Mouse (Mus musculus) kidney, embryonic 14.5 days (tissue): ENCODE results near the gene Saxo1. TPM values are rescaled to one million over a fixed set of nuclear protein-coding genes. Genes with fewer than 3 reads are reported as not detected.

Experiments
- ATAC-seq: fragments of 200-750 bp; cut with Nextera tagmentation; 2 replicates; pipeline ENCODE4 v1.8.0; 2017; ENCODE audit warnings: moderate number of reproducible peaks, mild to moderate bottlenecking, moderate TSS enrichment, moderate library complexity; ENCODE audit not compliant: low FRiP score, low TSS enrichment
- H3K27ac ChIP-seq: fragments of 300-500 bp; sonication (generic); 2 replicates; pipeline ENCODE4 v1.5.1; 2014; ENCODE audit warnings: low read depth, mild to moderate bottlenecking, low read length, moderate library complexity, mixed read lengths
- H3K27me3 ChIP-seq: fragments of 300-500 bp; sonication (generic); 2 replicates; pipeline ENCODE4 v1.6.1; 2014; ENCODE audit warnings: mild to moderate bottlenecking, low read length; ENCODE audit not compliant: control insufficient read depth, insufficient read depth
- H3K36me3 ChIP-seq: fragments of 300-500 bp; sonication (generic); 2 replicates; pipeline ENCODE4 v1.6.1; 2014; ENCODE audit warnings: low read length, mixed read lengths; ENCODE audit not compliant: control insufficient read depth, insufficient read depth
- H3K4me1 ChIP-seq: fragments of 300-500 bp; sonication (generic); 2 replicates; pipeline ENCODE4 v1.6.1; 2014; ENCODE audit warnings: low read length, mixed read lengths; ENCODE audit not compliant: control insufficient read depth, insufficient read depth
- H3K4me2 ChIP-seq: fragments of 300-500 bp; sonication (generic); replicated peaks from 2 replicates; pipeline ENCODE4 v1.6.1; 2014; ENCODE audit warnings: low read depth, mild to moderate bottlenecking, low read length
- H3K4me3 ChIP-seq: fragments of 300-500 bp; sonication (generic); 2 replicates; pipeline ENCODE4 v1.5.1; 2014; ENCODE audit warnings: mild to moderate bottlenecking, low read length
- H3K9ac ChIP-seq: fragments of 300-500 bp; sonication (generic); 2 replicates; pipeline ENCODE4 v1.6.1; 2014; ENCODE audit warnings: low read depth, mild to moderate bottlenecking, low read length, moderate library complexity
- H3K9me3 ChIP-seq: fragments of 300-500 bp; sonication (generic); 2 replicates; pipeline ENCODE4 v1.6.1; 2016; ENCODE audit warnings: low read length; ENCODE audit not compliant: control insufficient read depth
- WGBS: fragments of 180-500 bp; shearing (Covaris S2); extraction: QIAGEN DNeasy Blood & Tissue Kit; methylation state at CpG from one replicate; pipeline ENCODE4 v1.1.7; 2014; 5-methylcytosine and 5-hydroxymethylcytosine counted together
- polyA plus RNA-seq: library from polyadenylated mRNA; unstranded; fragments of >200 nt; fragmentation: Nextera tagmentation; extraction: Ambion mirVana; gene quantifications from 2 replicates; pipeline ENCODE4 v1.2.1, GENCODE M21; 2014

Saxo1 gene
- polyA plus RNA-seq, 1 experiment from 2014 or later, result 0.12 TPM

- H3K4me3 ChIP-seq, result no peak overlapping the region
- no peaks in the 10 kb centered on the region for H3K27me3 ChIP-seq
- no peak overlapping the region for H3K4me2 ChIP-seq
- H3K27ac ChIP-seq, result no peak overlapping the region
- no peaks in the 10 kb centered on the region for H3K9me3 ChIP-seq
- 56% methylated on average over 4 of the region's 4 CpGs for WGBS
- no peak overlapping the region for H3K9ac ChIP-seq
- H3K4me1 ChIP-seq, result peaks cover 6% of the 10 kb centered on the region; the same call in 1 of the 2 replicates
- H3K36me3 ChIP-seq, result no peaks in the 10 kb centered on the region
- no peak for ATAC-seq
Observed at GRCm38 (mm10) chr4:86537972-86538371, 20.2 kb downstream of the Saxo1 start.

DNA sequence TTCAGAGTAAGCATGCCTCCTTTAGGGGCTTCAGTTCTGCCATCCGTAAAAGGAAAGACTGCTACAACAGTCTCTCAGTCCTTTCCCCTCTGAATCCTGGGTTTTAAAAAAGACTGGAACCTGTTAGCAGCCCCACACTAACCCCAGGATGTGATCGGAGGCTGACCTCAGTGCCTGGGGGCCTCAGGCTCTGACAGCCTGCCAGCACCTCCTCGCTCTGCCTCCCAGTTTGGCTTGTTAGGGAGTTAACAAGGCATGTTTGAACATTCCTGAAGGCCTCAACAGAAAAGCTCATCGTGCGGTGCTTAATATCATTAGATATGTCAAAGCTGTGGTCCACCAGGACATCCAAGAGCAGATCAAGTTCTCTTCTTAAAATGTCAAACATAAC, 24.0 kb downstream of the Saxo1 start:
- Histone ChIP-seq H3K4me1 (peaks cover 6% of the 10 kb centered on the region; the same call in 1 of the 2 replicates), H3K27me3 (no peaks in the 10 kb centered on the region), H3K36me3 (no peaks in the 10 kb centered on the region), H3K9ac (no peak overlapping the region), H3K4me2 (no peak overlapping the region), H3K4me3 (no peak overlapping the region), H3K9me3 (no peaks in the 10 kb centered on the region), H3K27ac (no peak overlapping the region)
- ATAC-seq, result no peak
- 33% methylated on average over 5 of the region's 5 CpGs for WGBS

GRCm38 (mm10) chr4:86533406-86534090, 24.6 kb downstream of the Saxo1 start:
- Histone ChIP-seq H3K36me3 (no peaks in the 10 kb centered on the region), H3K27ac (no peak overlapping the region), H3K27me3 (no peaks in the 10 kb centered on the region), H3K4me3 (no peak overlapping the region), H3K4me2 (no peak overlapping the region), H3K9me3 (no peaks in the 10 kb centered on the region), H3K9ac (no peak overlapping the region), H3K4me1 (peaks cover 6% of the 10 kb centered on the region; the same call in 1 of the 2 replicates)
- ATAC-seq, result no peak
- WGBS, result 51% methylated on average over 8 of the region's 8 CpGs

DNA sequence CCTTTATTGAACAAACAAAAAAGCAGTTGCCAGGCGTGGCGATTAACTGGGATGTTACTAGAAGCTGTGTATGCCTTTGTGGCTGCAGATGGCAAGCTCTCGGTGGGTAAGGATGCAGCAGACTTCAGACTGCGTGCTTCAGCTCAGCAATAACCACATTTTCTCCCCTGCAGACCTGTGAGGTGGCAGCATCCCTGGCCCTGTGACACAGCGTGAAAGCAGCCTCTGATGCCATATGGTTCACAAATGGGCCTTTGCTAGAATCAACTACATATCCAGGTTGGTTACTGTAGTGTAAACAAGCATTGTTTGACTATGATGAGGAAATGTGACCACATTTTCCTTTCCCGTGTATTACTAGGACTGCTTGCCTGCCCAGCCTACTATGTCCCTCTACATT, 29.0 kb downstream of the Saxo1 start:
- Histone ChIP-seq H3K27me3 (no peaks in the 10 kb centered on the region), H3K9me3 (no peaks in the 10 kb centered on the region), H3K4me1 (peaks cover 14% of the 10 kb centered on the region; the same call in 1 of the 2 replicates), H3K4me2 (no peak overlapping the region), H3K27ac (no peak overlapping the region), H3K4me3 (no peak overlapping the region), H3K36me3 (no peaks in the 10 kb centered on the region), H3K9ac (no peak overlapping the region)
- no peak for ATAC-seq
- 74% methylated on average over 6 of the region's 6 CpGs for WGBS

GRCm38 (mm10) chr4:86527162-86528136, 30.7 kb downstream of the Saxo1 start:
- WGBS, result 49% methylated on average over 11 of the region's 11 CpGs

GRCm38 (mm10) chr4:86524483-86524882, 33.6 kb downstream of the Saxo1 start:
- Histone ChIP-seq H3K9ac (no peak overlapping the region), H3K9me3 (no peaks in the 10 kb centered on the region), H3K36me3 (no peaks in the 10 kb centered on the region), H3K4me3 (no peak overlapping the region), H3K4me2 (no peak overlapping the region), H3K27me3 (no peaks in the 10 kb centered on the region), H3K4me1 (peaks cover 8% of the 10 kb centered on the region; the same call in 1 of the 2 replicates), H3K27ac (no peak overlapping the region)
- WGBS, result 82% methylated on average over 1 of the region's 1 CpGs
- ATAC-seq, result no peak

More at GRCm38 (mm10) chr4:86527162-86528136, 30.7 kb downstream of the Saxo1 start:
- Histone ChIP-seq H3K4me2 (no peak overlapping the region), H3K4me1 (peaks cover 8% of the 10 kb centered on the region; the same call in 1 of the 2 replicates), H3K9ac (no peak overlapping the region), H3K9me3 (no peaks in the 10 kb centered on the region), H3K4me3 (no peak overlapping the region), H3K36me3 (no peaks in the 10 kb centered on the region), H3K27ac (peak overlapping the region; percentile 25; the same call in 1 of the 2 replicates), H3K27me3 (no peaks in the 10 kb centered on the region)
- ATAC-seq, result peak; percentile 71

DNA sequence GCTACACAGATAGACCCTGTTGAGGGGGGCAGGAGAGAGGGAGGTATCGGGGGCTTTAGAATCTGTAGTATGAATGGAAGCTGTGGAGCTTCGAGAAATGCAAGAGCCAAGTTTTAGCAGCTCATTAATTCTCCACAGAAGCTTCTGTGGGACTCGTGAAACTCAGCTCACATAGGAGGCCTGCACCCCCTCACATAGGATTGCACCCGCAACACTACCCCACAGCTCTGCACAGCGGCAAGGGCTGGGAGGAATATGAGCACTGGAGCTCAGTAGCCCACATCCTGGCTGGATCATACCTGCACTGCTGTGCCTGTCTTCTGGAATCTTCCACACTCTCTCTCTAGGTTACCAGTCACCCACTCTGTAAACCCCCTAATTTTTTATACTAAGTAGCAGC, 34.4 kb downstream of the Saxo1 start:
- 71% methylated on average over 5 of the region's 5 CpGs for WGBS
- Histone ChIP-seq H3K9ac (no peak overlapping the region), H3K4me1 (peaks cover 8% of the 10 kb centered on the region; the same call in 1 of the 2 replicates), H3K4me2 (no peak overlapping the region), H3K27ac (no peak overlapping the region), H3K36me3 (no peaks in the 10 kb centered on the region), H3K4me3 (no peak overlapping the region), H3K27me3 (no peaks in the 10 kb centered on the region), H3K9me3 (no peaks in the 10 kb centered on the region)
- no peak for ATAC-seq

DNA sequence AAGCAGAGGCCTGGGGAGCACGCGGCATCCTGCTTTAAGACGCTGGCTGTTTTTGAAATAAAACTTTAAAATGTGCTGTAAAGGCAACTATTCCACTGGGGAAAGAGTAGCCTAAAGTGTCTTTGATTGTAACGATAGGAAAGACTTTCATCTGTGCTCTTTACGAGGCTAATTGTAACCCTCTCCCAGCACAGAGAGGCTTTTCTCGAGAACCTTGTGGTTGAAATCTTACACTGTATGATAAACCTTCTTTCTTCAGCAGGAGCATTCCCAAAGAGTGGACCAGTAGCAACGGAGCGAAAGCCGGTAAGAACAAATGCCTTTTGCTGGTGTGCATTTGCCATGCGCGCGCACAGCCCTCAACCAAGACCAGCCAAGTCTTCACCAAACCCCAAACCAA, 37.4 kb downstream of the Saxo1 start:
- Histone ChIP-seq H3K9ac (no peak overlapping the region), H3K4me2 (no peak overlapping the region), H3K4me1 (peaks cover 2% of the 10 kb centered on the region; the same call in 1 of the 2 replicates), H3K4me3 (no peak overlapping the region), H3K27ac (no peak overlapping the region), H3K36me3 (no peaks in the 10 kb centered on the region), H3K27me3 (no peaks in the 10 kb centered on the region), H3K9me3 (no peaks in the 10 kb centered on the region)
- 69% methylated on average over 12 of the region's 12 CpGs for WGBS
- ATAC-seq, result no peak
